Mouse (Mus musculus) neural tube, embryonic 15.5 days (tissue): ENCODE results near the gene S100a8. TPM values are rescaled to one million over a fixed set of nuclear protein-coding genes. Genes with fewer than 3 reads are reported as not detected.

ENCODE experiments used
- ATAC-seq: fragments of 200-750 bp; cut with Nextera tagmentation; 2 replicates; pipeline ENCODE4 v1.8.0; 2017; ENCODE audit warnings: mild to moderate bottlenecking, moderate TSS enrichment, moderate library complexity; ENCODE audit not compliant: low FRiP score
- H3K27ac ChIP-seq: fragments of 300-500 bp; sonication (generic); replicated peaks from 2 replicates; pipeline ENCODE4 v1.5.1; 2015; ENCODE audit warnings: mild to moderate bottlenecking, inconsistent platforms
- H3K27me3 ChIP-seq: fragments of 300-500 bp; sonication (generic); replicated peaks from 2 replicates; pipeline ENCODE4 v1.6.1; 2015; ENCODE audit warnings: inconsistent platforms
- H3K36me3 ChIP-seq: fragments of 300-500 bp; sonication (generic); 2 replicates; pipeline ENCODE4 v1.6.1; 2015; ENCODE audit warnings: inconsistent platforms
- H3K4me1 ChIP-seq: fragments of 300-500 bp; sonication (generic); 2 replicates; pipeline ENCODE4 v1.6.1; 2015; ENCODE audit warnings: inconsistent platforms
- H3K4me2 ChIP-seq: fragments of 300-500 bp; sonication (generic); 2 replicates; pipeline ENCODE4 v1.6.1; 2015; ENCODE audit warnings: inconsistent platforms, mild to moderate bottlenecking, moderate library complexity
- H3K4me3 ChIP-seq: fragments of 300-500 bp; sonication (generic); replicated peaks from 2 replicates; pipeline ENCODE4 v1.5.1; 2015; ENCODE audit warnings: mild to moderate bottlenecking, inconsistent platforms
- H3K9ac ChIP-seq: fragments of 300-500 bp; sonication (generic); replicated peaks from 2 replicates; pipeline ENCODE4 v1.6.1; 2015; ENCODE audit warnings: mild to moderate bottlenecking, inconsistent platforms
- H3K9me3 ChIP-seq: fragments of 300-500 bp; sonication (generic); replicated peaks from 2 replicates; pipeline ENCODE4 v1.6.1; 2016; ENCODE audit warnings: inconsistent platforms
- WGBS: fragments of 180-500 bp; shearing (Covaris S2); methylation state at CpG from one replicate; pipeline ENCODE4 v1.1.7; 2015; ENCODE audit warnings: mixed read lengths; 5-methylcytosine and 5-hydroxymethylcytosine counted together
- polyA plus RNA-seq: library from polyadenylated mRNA; unstranded; fragments of >200 nt; fragmentation: Nextera tagmentation; extraction: Ambion mirVana; gene quantifications from 2 replicates; pipeline ENCODE4 v1.2.1, GENCODE M21; 2015

The S100a8 gene
- polyA plus RNA-seq, 1 experiment from 2014 or later: 9.2 TPM

DNA sequence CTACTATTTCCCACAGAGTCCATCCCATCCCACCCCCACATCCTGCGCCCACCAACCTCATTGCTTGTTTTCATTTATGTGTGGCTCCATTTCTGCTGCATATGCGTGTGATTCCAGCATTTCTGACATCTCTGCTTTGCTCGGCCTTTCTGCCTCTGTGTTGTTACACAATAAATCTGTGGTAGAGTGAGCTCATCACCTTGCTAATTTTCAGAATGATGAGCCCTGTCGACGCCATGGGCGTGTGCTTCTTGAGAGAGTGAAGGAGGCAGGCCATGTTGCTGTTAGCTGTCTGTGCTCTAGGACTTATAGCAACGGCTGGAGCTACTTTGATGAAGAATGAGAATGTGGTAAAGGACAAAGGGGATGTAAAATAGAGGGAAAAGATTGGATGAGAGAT, 27.8 kb upstream of the S100a8 start:
- ATAC-seq: no peak
- H3K27ac ChIP-seq: no peak overlapping the region
- 87% methylated on average over 7 of the region's 7 CpGs for WGBS
- H3K4me3 ChIP-seq: no peak overlapping the region
- H3K9me3 ChIP-seq: no peaks in the 10 kb centered on the region
- H3K9ac ChIP-seq: no peak overlapping the region
- no peaks in the 10 kb centered on the region for H3K4me1 ChIP-seq
- H3K4me2 ChIP-seq: no peak overlapping the region
- no peaks in the 10 kb centered on the region for H3K36me3 ChIP-seq
- no peaks in the 10 kb centered on the region for H3K27me3 ChIP-seq

DNA sequence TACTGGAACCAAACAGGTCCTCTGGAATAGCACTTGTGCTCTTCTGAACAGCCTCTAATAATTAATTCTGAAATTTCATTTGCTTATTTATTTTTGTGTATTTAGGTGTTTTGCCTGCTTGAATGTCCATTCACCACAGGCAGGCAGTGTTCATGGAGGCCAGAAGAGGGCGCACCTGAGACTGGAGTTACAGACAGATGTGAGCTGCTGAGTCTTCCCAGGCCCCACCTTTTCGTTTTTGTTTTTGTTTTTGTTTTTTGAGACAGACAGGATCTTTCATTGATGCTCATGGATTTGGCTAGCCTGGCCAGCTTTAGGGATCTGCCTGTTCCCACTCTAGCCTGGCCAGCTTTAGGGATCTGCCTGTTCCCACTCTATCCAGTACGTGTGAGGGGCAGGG, 24.6 kb upstream of the S100a8 start:
- ATAC-seq: no peak
- Histone ChIP-seq H3K9me3 (no peaks in the 10 kb centered on the region), H3K4me1 (no peaks in the 10 kb centered on the region), H3K4me3 (no peak overlapping the region), H3K27ac (no peak overlapping the region), H3K4me2 (no peak overlapping the region), H3K27me3 (no peaks in the 10 kb centered on the region), H3K9ac (no peak overlapping the region), H3K36me3 (no peaks in the 10 kb centered on the region)
- WGBS: 53% methylated on average over 3 of the region's 3 CpGs

DNA sequence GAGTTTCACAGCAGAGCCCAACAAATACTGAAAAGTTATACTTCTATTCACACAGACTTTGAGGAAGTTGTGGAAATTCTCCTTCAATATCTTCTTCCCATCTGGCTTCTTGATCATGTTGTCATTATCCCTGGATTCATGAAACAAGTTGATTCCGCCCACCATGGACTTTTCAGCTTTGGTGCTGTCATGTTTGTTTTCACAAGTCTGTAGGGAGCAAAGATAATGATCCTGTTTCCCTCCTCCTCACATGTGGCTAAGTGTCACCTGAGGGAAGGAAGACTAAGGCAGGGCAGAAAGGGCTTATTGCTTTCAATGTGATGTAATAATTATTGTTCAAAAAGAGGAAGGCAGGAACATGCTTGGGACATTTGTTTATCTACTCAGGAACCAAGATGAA, 21.5 kb upstream of the S100a8 start:
- H3K4me2 ChIP-seq: no peak overlapping the region
- no peaks in the 10 kb centered on the region for H3K4me1 ChIP-seq
- no peaks in the 10 kb centered on the region for H3K27me3 ChIP-seq
- no peak overlapping the region for H3K27ac ChIP-seq
- WGBS: 87% methylated on average over 1 of the region's 1 CpGs
- H3K36me3 ChIP-seq: no peaks in the 10 kb centered on the region
- no peak overlapping the region for H3K4me3 ChIP-seq
- ATAC-seq: no peak
- H3K9me3 ChIP-seq: no peaks in the 10 kb centered on the region
- no peak overlapping the region for H3K9ac ChIP-seq

DNA sequence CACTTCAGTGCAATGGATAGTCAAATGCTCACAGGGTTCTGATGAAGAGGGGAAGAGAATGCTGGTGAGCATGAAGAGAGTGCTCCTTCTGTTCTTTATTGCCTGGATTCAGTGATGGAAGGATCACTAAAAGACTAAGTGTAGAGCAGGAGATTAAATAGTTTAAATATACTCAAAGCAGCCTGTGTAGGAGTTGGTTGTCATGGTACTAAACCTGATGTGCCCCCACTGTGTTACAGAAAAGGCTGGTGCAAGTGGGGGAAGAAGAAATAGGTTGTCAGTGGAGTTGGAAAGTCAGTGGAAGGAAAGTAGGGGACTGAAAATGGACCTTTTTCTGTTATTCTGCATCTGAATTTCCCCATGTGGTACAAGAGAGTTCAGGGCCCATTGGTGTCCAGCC, 19.8 kb upstream of the S100a8 start:
- ATAC-seq: no peak
- Histone ChIP-seq H3K4me2 (no peak overlapping the region), H3K36me3 (no peaks in the 10 kb centered on the region), H3K27ac (no peak overlapping the region), H3K4me1 (no peaks in the 10 kb centered on the region), H3K9ac (no peak overlapping the region), H3K27me3 (0 out of 2 replicates have a peak, but pooled peaks cover 5% of the 10 kb centered on the region), H3K4me3 (no peak overlapping the region), H3K9me3 (no peaks in the 10 kb centered on the region)

DNA sequence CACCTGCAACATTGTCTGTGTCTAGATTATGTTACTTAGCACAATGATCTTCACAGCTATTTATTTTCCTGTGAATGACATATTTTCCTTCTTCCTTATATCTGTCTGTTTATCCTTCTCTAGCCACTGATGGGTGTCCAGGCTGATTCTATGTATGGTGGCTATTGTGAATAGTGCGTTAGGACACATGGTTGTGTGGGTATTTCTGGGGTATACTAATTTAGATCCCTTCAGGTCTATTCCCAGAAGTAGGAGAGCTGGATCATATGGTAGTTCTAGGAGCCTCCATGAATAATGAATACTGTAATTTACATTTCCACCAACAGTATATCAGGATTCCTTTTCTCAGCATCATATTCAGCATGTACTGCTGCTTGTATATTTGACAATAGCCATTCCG, 18.9 kb upstream of the S100a8 start:
- no peaks in the 10 kb centered on the region for H3K36me3 ChIP-seq
- no peak overlapping the region for H3K4me3 ChIP-seq
- no peaks in the 10 kb centered on the region for H3K4me1 ChIP-seq
- 97% methylated on average over 2 of the region's 2 CpGs for WGBS
- ATAC-seq: no peak
- H3K27ac ChIP-seq: no peak overlapping the region
- 0 out of 2 replicates have a peak, but pooled peaks cover 5% of the 10 kb centered on the region for H3K27me3 ChIP-seq
- H3K4me2 ChIP-seq: no peak overlapping the region
- no peak overlapping the region for H3K9ac ChIP-seq
- no peaks in the 10 kb centered on the region for H3K9me3 ChIP-seq

DNA sequence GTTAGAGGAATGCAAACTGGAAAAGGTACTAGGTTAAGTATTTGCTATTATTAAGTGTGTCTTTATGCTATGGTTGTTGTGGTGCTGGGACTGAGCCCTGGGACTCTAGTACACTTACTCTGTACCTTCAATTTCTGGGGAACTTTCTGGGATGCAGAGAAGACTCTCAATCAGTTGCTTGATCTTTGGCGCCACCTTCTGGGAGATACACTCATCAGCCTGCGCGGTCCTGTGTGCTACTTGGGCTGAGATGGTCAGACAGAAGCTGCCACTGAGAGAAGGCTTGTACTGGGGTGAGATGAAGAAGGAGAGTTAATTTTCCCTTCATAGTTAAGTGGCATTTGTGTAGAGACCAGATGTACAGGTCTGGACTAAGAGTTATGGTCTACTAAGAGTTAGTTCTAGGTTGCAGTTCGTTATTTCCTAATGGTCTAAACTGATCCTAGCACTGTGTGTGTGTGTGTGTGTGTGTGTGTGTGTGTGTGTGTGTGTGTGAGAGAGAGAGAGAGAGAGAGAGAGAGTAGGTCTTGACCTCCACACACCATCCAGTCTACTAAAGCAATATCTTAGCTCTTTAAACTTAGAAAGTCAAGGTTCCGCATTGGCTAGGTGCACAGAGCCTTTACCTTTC, 15.8 kb upstream of the S100a8 start:
- Histone ChIP-seq H3K27me3 (0 out of 2 replicates have a peak, but pooled peaks cover 5% of the 10 kb centered on the region), H3K36me3 (no peaks in the 10 kb centered on the region), H3K27ac (no peak overlapping the region), H3K9me3 (no peaks in the 10 kb centered on the region), H3K4me3 (no peak overlapping the region), H3K9ac (no peak overlapping the region), H3K4me1 (no peaks in the 10 kb centered on the region), H3K4me2 (no peak overlapping the region)
- peak; percentile 88 for ATAC-seq
- 39% methylated on average over 5 of the region's 5 CpGs for WGBS

DNA sequence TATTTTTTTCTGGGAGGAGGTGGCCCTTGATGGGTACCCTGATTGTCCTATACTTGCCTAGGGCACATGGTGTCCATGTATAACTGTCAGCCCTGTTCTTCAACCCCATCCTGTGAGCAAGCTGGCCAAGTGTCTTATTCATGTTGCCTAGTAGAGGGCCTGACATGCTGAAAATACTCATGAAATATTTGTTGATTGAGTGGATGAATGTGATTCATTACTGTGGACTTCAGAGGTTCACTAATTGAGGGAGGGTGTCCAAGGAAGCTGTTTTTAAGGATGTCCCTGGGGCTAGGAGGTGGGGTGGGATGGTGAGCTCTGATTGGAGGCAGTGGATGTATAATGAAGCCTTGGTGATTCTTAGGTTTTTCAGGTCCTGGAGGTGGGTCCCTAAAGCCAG, 15.1 kb upstream of the S100a8 start, which contains the start of gene S100a7a:
S100a7a (plus strand) TSS at position 301 of the 400 bp plus-strand sequence.
- no peak within 1 kb of the TSS for H3K4me2 ChIP-seq

DNA sequence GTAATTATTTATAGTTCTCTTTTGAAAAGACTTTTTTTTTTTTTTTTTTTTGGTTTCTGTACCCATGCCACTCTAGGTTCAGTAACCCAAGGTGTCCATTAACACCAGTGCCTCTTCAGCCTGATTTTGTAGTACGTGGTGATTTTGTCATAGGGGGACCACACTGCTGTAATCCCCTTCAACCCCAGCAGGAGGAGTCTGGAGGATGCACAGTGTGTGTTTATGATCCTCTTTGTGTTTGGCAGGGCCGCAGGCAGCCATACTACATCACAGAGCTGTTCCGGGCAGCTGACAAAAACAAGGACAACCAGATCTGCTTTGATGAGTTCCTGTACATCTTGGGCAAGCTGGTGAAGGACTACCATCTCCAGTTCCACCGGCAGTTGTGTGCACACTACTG, 11.4 kb upstream of the S100a8 start:
- no peak overlapping the region for H3K9ac ChIP-seq
- no peak overlapping the region for H3K27ac ChIP-seq
- H3K4me1 ChIP-seq: no peaks in the 10 kb centered on the region
- no peaks in the 10 kb centered on the region for H3K9me3 ChIP-seq
- H3K36me3 ChIP-seq: no peaks in the 10 kb centered on the region
- 0 out of 2 replicates have a peak, but pooled peaks cover 5% of the 10 kb centered on the region for H3K27me3 ChIP-seq
- H3K4me3 ChIP-seq: no peak overlapping the region
- ATAC-seq: no peak
- 80% methylated on average over 4 of the region's 4 CpGs for WGBS
- no peak overlapping the region for H3K4me2 ChIP-seq

More for the DNA sequence above, 15.1 kb upstream of the S100a8 start, which contains the start of gene S100a7a:
- H3K4me3 ChIP-seq: no peak within 1 kb of the TSS
- no peaks in the 10 kb centered on the region for H3K36me3 ChIP-seq
- no peaks in the 10 kb centered on the region for H3K9me3 ChIP-seq
- 0 out of 2 replicates have a peak, but pooled peaks cover 5% of the 10 kb centered on the region for H3K27me3 ChIP-seq
- H3K9ac ChIP-seq: no peak within 1 kb of the TSS
- no peaks in the 10 kb centered on the region for H3K4me1 ChIP-seq
- no peak within 1 kb of the TSS for H3K27ac ChIP-seq
- ATAC-seq: no peak

DNA sequence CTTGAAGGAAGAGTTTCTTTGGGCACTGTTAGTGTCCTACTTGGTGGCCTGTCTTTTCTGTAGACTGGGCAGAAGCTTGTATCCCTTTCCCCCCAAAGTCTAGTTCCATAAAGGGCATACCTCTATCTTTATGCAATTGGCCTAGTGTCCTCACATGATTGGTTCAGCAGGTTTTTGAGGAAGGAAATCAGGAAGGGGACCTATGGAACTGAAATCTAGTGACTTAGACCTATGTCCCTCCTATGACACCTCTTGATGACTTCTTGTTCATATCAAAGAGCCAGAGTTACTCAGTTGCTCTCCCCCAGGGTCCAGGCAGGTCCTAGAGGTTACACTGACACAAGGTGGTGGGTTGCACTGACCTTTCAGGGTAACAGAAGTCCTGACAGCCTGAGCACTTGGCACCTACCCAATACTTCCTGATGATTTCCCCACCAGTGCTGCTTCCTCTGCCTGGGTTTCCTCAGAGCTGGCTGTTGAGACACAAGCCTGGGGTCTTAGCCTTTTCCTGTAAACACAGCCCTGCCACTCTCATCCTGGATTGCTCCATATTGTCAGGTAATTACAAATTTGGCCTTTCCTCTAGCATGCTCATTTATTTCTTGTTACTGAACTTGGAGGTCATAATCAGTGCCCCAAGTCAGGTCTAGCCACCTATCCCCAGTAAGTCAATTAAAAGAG, 9.3 kb upstream of the S100a8 start:
- no peaks in the 10 kb centered on the region for H3K27me3 ChIP-seq
- H3K4me2 ChIP-seq: no peak overlapping the region
- H3K9me3 ChIP-seq: no peaks in the 10 kb centered on the region; the same call in 1 of the 2 replicates
- H3K9ac ChIP-seq: no peak overlapping the region
- H3K27ac ChIP-seq: no peak overlapping the region
- no peaks in the 10 kb centered on the region for H3K4me1 ChIP-seq
- no peak for ATAC-seq
- no peaks in the 10 kb centered on the region for H3K36me3 ChIP-seq
- H3K4me3 ChIP-seq: no peak overlapping the region

DNA sequence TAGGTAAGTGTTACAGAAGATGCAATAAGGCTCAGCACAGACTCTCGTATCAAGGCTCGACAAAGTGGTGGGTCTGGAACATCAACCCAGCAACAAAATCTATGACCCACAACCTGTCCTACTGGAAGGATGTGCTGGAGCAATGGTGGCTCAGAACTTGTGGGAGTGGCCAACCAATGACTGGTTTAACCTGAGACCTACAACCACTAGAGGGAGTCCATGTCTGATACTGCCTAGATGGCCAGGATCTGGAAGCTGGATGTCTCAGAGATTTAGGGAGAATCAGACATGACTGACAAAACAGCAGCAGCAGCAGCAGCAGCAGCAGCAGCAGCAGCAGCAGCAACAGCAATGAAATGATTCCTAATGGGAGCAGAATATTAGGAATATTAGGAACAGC, 4.6 kb upstream of the S100a8 start:
- no peaks in the 10 kb centered on the region for H3K27me3 ChIP-seq
- H3K9ac ChIP-seq: no peak overlapping the region
- H3K9me3 ChIP-seq: no peaks in the 10 kb centered on the region; the same call in 1 of the 2 replicates
- H3K27ac ChIP-seq: no peak overlapping the region
- H3K4me2 ChIP-seq: no peak overlapping the region
- no peak for ATAC-seq
- 94% methylated on average over 2 of the region's 2 CpGs for WGBS
- H3K4me1 ChIP-seq: no peaks in the 10 kb centered on the region
- H3K4me3 ChIP-seq: no peak overlapping the region
- H3K36me3 ChIP-seq: no peaks in the 10 kb centered on the region

DNA sequence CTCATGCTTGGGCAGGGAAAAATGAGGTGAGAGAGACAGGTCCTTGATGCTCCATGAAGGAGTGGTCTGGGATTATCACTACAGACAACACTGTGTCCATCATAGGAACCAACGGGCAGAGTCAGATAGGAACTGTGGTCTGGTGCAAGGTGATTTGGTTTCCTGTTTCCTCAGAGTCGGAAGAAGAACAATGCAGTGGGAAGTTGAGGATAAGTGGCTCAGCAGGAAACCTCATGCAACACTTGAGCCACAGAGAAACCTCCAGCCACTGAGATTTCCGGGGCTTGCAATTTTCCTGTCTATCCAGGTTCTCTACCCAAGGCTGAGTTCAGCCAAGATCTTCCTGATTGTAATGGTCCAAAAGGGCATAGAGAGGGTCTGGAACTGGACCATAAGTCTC, 9.9 kb downstream of the S100a8 start:
- Histone ChIP-seq H3K36me3 (no peaks in the 10 kb centered on the region), H3K9ac (no peak overlapping the region), H3K27ac (no peak overlapping the region), H3K4me1 (no peaks in the 10 kb centered on the region), H3K9me3 (no peaks in the 10 kb centered on the region), H3K27me3 (no peaks in the 10 kb centered on the region), H3K4me2 (no peak overlapping the region), H3K4me3 (no peak overlapping the region)
- WGBS: 75% methylated on average over 3 of the region's 3 CpGs
- ATAC-seq: no peak

DNA sequence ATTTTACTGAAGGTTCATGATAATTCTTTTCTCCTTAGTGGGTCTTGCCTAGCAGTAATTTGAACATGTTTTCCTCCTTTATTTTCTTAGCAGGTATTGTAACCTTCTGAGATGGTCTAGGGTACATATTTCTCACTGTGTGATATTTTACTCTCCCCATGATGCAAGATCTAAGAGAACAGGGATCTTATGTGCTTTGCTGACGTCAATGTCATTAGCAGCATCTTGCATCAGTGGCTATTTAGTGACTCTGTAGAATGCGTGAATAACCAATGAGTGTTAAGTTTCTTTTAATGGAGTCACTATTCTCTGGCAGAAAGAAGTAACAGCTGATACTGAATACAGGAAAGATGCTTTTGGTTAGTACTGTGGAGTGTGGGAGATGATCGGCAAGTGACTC, 15.2 kb downstream of the S100a8 start:
- H3K4me3 ChIP-seq: no peak overlapping the region
- ATAC-seq: no peak
- no peaks in the 10 kb centered on the region for H3K4me1 ChIP-seq
- H3K4me2 ChIP-seq: no peak overlapping the region
- 89% methylated on average over 3 of the region's 3 CpGs for WGBS
- H3K27ac ChIP-seq: no peak overlapping the region
- no peaks in the 10 kb centered on the region for H3K27me3 ChIP-seq
- H3K36me3 ChIP-seq: no peaks in the 10 kb centered on the region
- H3K9ac ChIP-seq: no peak overlapping the region
- no peaks in the 10 kb centered on the region for H3K9me3 ChIP-seq
